Mouse (Mus musculus) embryonic facial prominence, embryonic 15.5 days (tissue): Measurements from ENCODE around the gene Dhx33. TPM values are rescaled to one million over a fixed set of nuclear protein-coding genes. Genes with fewer than 3 reads are reported as not detected.

Experiments
- ATAC-seq: fragments of 200-750 bp; cut with Nextera tagmentation; 2 replicates; pipeline ENCODE4 v1.8.0; 2017; ENCODE audit warnings: low read depth, moderate TSS enrichment; ENCODE audit not compliant: insufficient number of reproducible peaks, low FRiP score, low TSS enrichment
- H3K27ac ChIP-seq: fragments of 300-500 bp; sonication (generic); replicated peaks from 2 replicates; pipeline ENCODE4 v1.5.1; 2015; ENCODE audit warnings: mild to moderate bottlenecking, inconsistent platforms
- H3K27me3 ChIP-seq: fragments of 300-500 bp; sonication (generic); 2 replicates; pipeline ENCODE4 v1.6.1; 2015; ENCODE audit warnings: inconsistent platforms
- H3K36me3 ChIP-seq: fragments of 300-500 bp; sonication (generic); 2 replicates; pipeline ENCODE4 v1.6.1; 2015; ENCODE audit warnings: mild to moderate bottlenecking, inconsistent platforms
- H3K4me1 ChIP-seq: fragments of 300-500 bp; sonication (generic); 2 replicates; pipeline ENCODE4 v1.6.1; 2015; ENCODE audit warnings: inconsistent platforms
- H3K4me2 ChIP-seq: fragments of 300-500 bp; sonication (generic); replicated peaks from 2 replicates; pipeline ENCODE4 v1.6.1; 2015; ENCODE audit warnings: mild to moderate bottlenecking, inconsistent platforms
- H3K4me3 ChIP-seq: fragments of 300-500 bp; sonication (generic); replicated peaks from 2 replicates; pipeline ENCODE4 v1.5.1; 2015; ENCODE audit warnings: mild to moderate bottlenecking, inconsistent platforms
- H3K9ac ChIP-seq: fragments of 300-500 bp; sonication (generic); 2 replicates; pipeline ENCODE4 v1.6.1; 2015; ENCODE audit warnings: inconsistent platforms
- H3K9me3 ChIP-seq: fragments of 300-500 bp; sonication (generic); replicated peaks from 2 replicates; pipeline ENCODE4 v1.6.1; 2016; ENCODE audit warnings: inconsistent platforms
- WGBS: fragments of 180-500 bp; shearing (Covaris S2); methylation state at CpG from one replicate; pipeline ENCODE4 v1.1.7; 2015; 5-methylcytosine and 5-hydroxymethylcytosine counted together
- polyA plus RNA-seq: library from polyadenylated mRNA; unstranded; fragments of >200 nt; fragmentation: Nextera tagmentation; extraction: Ambion mirVana; gene quantifications from 2 replicates; pipeline ENCODE4 v1.2.1, GENCODE M21; 2015

Gene Dhx33
- 16.5 and 17.7 TPM in 2 replicates for polyA plus RNA-seq

GRCm38 (mm10) chr11:71004316-71004773, at the start of gene Dhx33:
Gene Dhx33, minus strand, starts transcription at chr11:71004437.
- no peaks in the 10 kb centered on the region for H3K27me3 ChIP-seq
- peak within 1 kb of the TSS; percentile 100 for H3K4me3 ChIP-seq
- peaks cover 15% of the 10 kb centered on the region for H3K4me1 ChIP-seq
- no peaks in the 10 kb centered on the region for H3K9me3 ChIP-seq
- H3K27ac ChIP-seq: peak within 1 kb of the TSS; percentile 80
- H3K9ac ChIP-seq: peak within 1 kb of the TSS; percentile 62
- H3K36me3 ChIP-seq: peaks cover 16% of the 10 kb centered on the region
- peak; percentile 97 for ATAC-seq
- WGBS: under 1% methylated on average over 35 of the region's 35 CpGs
- H3K4me2 ChIP-seq: peak within 1 kb of the TSS; percentile 84

GRCm38 (mm10) chr11:71052554-71052953, 48.3 kb upstream of the Dhx33 start:
- Histone ChIP-seq H3K4me1 (no peaks in the 10 kb centered on the region), H3K4me3 (no peak overlapping the region), H3K27me3 (no peaks in the 10 kb centered on the region), H3K36me3 (no peaks in the 10 kb centered on the region), H3K4me2 (no peak overlapping the region), H3K9me3 (no peaks in the 10 kb centered on the region), H3K9ac (no peak overlapping the region), H3K27ac (no peak overlapping the region)
- 0% methylated on average over 1 of the region's 1 CpGs for WGBS
- ATAC-seq: no peak

GRCm38 (mm10) chr11:71039526-71040298, 35.5 kb upstream of the Dhx33 start:
- H3K27me3 ChIP-seq: no peaks in the 10 kb centered on the region
- no peak overlapping the region for H3K4me2 ChIP-seq
- 93% methylated on average over 5 of the region's 5 CpGs for WGBS
- H3K9ac ChIP-seq: no peak overlapping the region
- no peak overlapping the region for H3K27ac ChIP-seq
- H3K4me3 ChIP-seq: no peak overlapping the region
- H3K36me3 ChIP-seq: no peaks in the 10 kb centered on the region
- H3K9me3 ChIP-seq: no peaks in the 10 kb centered on the region
- no peaks in the 10 kb centered on the region for H3K4me1 ChIP-seq
- ATAC-seq: no peak

- Histone ChIP-seq H3K36me3 (peaks cover under 1% of the 10 kb centered on the region; the same call in 1 of the 2 replicates), H3K4me1 (peaks cover 14% of the 10 kb centered on the region), H3K9me3 (no peaks in the 10 kb centered on the region), H3K27ac (peak within 1 kb of the TSS; percentile 89), H3K27me3 (no peaks in the 10 kb centered on the region), H3K4me2 (peak within 1 kb of the TSS; percentile 81), H3K4me3 (peak within 1 kb of the TSS; percentile 55), H3K9ac (peak within 1 kb of the TSS; percentile 41)
- ATAC-seq: peak; percentile 96
- under 1% methylated on average over 30 of the region's 31 CpGs for WGBS
Measured at GRCm38 (mm10) chr11:71033163-71033761, 29.0 kb upstream of the Dhx33 start, which contains the start of gene 6330403K07Rik. Gene 6330403K07Rik, minus strand, starts transcription at chr11:71033513.

GRCm38 (mm10) chr11:71032491-71033162, 28.4 kb upstream of the Dhx33 start:
- H3K4me2 ChIP-seq: peak overlapping the region; percentile 81
- H3K36me3 ChIP-seq: peaks cover 7% of the 10 kb centered on the region; the same call in 1 of the 2 replicates
- 3% methylated on average over 26 of the region's 26 CpGs for WGBS
- peak overlapping the region; percentile 89 for H3K27ac ChIP-seq
- H3K27me3 ChIP-seq: no peaks in the 10 kb centered on the region
- H3K4me3 ChIP-seq: peak overlapping the region; percentile 55
- no peaks in the 10 kb centered on the region for H3K9me3 ChIP-seq
- peaks cover 14% of the 10 kb centered on the region for H3K4me1 ChIP-seq
- ATAC-seq: 0 out of 2 replicates have a peak, but pooled peaks have one; percentile 9
- peak overlapping the region; percentile 41 for H3K9ac ChIP-seq

- WGBS: 54% methylated on average over 7 of the region's 7 CpGs
- Histone ChIP-seq H3K4me1 (peaks cover 14% of the 10 kb centered on the region), H3K36me3 (peaks cover 13% of the 10 kb centered on the region; the same call in 1 of the 2 replicates), H3K4me3 (peak overlapping the region; percentile 55), H3K9me3 (no peaks in the 10 kb centered on the region), H3K27ac (peak overlapping the region; percentile 89), H3K9ac (peak overlapping the region; percentile 41), H3K27me3 (no peaks in the 10 kb centered on the region), H3K4me2 (peak overlapping the region; percentile 81)
- no peak for ATAC-seq
Measured at GRCm38 (mm10) chr11:71032070-71032469, 27.8 kb upstream of the Dhx33 start.

GRCm38 (mm10) chr11:71029403-71030118, 25.3 kb upstream of the Dhx33 start:
- peaks cover 14% of the 10 kb centered on the region for H3K4me1 ChIP-seq
- no peak for ATAC-seq
- H3K9ac ChIP-seq: no peak overlapping the region
- 73% methylated on average over 3 of the region's 3 CpGs for WGBS
- H3K27me3 ChIP-seq: no peaks in the 10 kb centered on the region
- peaks cover 35% of the 10 kb centered on the region for H3K36me3 ChIP-seq
- H3K4me3 ChIP-seq: no peak overlapping the region
- no peak overlapping the region for H3K4me2 ChIP-seq
- H3K27ac ChIP-seq: no peak overlapping the region
- H3K9me3 ChIP-seq: no peaks in the 10 kb centered on the region

GRCm38 (mm10) chr11:71028280-71028679, 24.0 kb upstream of the Dhx33 start:
- 69% methylated on average over 3 of the region's 3 CpGs for WGBS
- H3K9me3 ChIP-seq: no peaks in the 10 kb centered on the region
- H3K27me3 ChIP-seq: no peaks in the 10 kb centered on the region
- H3K9ac ChIP-seq: no peak overlapping the region
- no peak overlapping the region for H3K27ac ChIP-seq
- H3K36me3 ChIP-seq: peaks cover 39% of the 10 kb centered on the region
- H3K4me2 ChIP-seq: no peak overlapping the region
- no peak for ATAC-seq
- H3K4me3 ChIP-seq: no peak overlapping the region
- peaks cover 6% of the 10 kb centered on the region for H3K4me1 ChIP-seq

- peaks cover 12% of the 10 kb centered on the region; the same call in 1 of the 2 replicates for H3K36me3 ChIP-seq
- peak within 1 kb of the TSS; percentile 97 for H3K27ac ChIP-seq
- peak within 1 kb of the TSS; percentile 93 for H3K9ac ChIP-seq
- H3K4me1 ChIP-seq: peaks cover 21% of the 10 kb centered on the region
- peak within 1 kb of the TSS; percentile 74 for H3K4me2 ChIP-seq
- H3K27me3 ChIP-seq: no peaks in the 10 kb centered on the region
- under 1% methylated on average over 71 of the region's 71 CpGs for WGBS
- peak within 1 kb of the TSS; percentile 99 for H3K4me3 ChIP-seq
- H3K9me3 ChIP-seq: no peaks in the 10 kb centered on the region
- ATAC-seq: peak; percentile 100
Measured at GRCm38 (mm10) chr11:71019201-71020068, 15.2 kb upstream of the Dhx33 start, which contains the start of the genes Mis12 and Derl2. Gene Mis12, plus strand, starts transcription at chr11:71019611. Gene Derl2, minus strand, starts transcription at chr11:71019841.
